Mouse (Mus musculus) cerebellum, adult 11 months (tissue): Measurements from ENCODE around the gene Lig3.
A peak's percentile ranks its signal among the peaks of the same experiment; 100 is the strongest.

Experiments
- DNase-seq: peaks from one replicate; pipeline ENCODE4 v3.0.0; 2022

The Lig3 gene

DNA sequence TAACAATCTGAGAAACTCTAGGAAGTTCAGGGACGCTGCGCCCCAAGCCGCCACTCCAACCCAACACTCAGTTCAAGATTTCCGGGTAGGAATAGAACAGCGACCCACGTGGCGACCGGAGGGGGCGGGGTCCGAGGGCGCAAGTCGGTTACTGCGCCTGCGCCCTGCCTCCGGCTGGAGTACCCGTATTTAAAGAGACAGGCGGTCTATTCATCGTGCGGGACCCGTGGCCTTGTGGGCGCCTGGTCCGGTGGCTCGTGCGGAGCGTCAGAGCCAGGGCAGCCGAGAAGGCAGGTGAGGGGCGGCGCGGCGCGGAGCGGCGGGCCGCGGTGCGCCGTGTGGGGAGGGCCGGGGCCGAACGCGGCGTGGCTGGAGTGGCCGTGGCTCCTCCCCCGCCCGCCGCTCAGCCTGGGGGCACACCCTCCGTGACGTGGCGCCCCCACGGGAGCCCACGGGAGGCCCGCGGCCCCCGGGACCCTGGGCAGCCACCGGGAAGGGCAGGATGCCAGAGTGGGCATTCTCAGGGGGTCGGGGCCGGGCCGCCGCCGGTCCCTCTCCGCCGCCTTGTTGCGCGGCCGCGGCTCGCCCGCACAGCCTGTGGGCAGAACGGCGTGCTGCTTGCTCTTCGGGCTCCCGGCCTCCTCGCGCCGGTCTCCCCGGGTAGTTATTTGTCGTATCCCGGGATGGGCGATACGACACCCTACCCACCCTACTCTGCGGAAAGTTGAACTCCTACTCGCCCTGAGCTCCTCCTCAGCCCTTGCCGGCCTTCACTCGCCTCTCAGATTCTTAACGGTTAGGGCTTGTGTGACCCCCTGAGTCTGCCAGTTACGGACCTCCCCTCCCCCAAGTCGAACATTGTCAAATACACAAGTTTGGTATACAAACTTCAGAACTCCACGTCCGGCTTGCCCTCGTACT, at the start of gene Lig3:
Lig3 (plus strand) TSS at position 126 of the 921 bp plus-strand sequence.
- peak; percentile 94 for DNase-seq

DNA sequence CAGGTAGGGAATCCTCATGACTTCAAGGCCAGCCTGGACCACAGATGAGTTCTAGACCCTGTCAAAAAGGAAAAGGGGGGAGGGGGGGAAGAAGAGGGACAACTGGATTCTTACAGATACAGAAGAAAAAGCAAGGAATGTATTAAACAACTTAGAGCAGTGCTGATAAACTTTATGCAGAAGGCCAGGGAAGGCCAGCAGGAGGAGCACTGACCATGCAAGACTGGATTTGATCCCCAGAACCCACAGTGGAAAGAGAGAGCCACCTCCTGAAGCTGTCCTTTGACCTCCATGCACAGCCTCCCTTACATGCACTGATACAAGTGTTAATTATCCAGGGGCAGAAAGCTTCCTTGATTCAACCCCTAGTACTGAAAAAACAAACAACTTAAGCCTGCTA, 46.7 kb upstream of the Lig3 start:
- DNase-seq = no peak

DNA sequence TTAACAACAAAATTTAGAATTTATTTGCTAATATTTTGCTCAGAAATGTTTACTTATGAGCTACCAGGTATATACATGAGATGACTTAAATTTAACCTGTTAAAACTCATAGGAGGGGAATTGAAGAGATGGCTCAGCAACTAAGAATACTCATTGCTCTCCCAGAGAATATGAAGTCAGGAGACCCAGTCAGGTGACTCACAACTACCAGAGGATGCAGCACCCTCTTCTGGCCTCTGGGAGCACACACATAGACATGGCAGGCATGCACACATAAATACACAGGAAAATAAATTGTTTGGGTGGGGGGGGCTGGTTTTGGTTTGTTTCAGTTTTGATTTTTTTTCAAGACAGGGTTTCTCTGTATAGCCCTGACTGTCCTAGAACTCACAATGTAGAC, 41.9 kb upstream of the Lig3 start:
- DNase-seq = no peak

DNA sequence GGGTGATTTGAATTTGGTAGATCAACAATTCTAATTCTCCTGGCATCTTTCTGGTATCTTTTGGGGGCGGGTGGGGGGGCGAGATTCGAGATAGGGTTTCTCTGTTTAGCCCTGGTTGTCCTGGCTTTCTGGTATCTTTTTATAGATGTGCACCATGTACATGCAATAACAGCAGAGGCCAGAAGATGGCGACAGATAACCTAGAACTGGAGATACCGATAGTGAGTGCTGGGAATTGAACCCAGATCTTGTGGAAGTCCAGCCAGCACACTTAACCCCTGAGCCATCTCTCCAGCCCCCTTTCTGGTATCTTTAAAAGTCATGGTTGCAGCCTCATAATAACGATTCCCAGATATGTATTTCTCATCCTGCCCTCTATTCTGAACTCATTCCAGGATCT, 34.8 kb upstream of the Lig3 start:
- no peak for DNase-seq

DNA sequence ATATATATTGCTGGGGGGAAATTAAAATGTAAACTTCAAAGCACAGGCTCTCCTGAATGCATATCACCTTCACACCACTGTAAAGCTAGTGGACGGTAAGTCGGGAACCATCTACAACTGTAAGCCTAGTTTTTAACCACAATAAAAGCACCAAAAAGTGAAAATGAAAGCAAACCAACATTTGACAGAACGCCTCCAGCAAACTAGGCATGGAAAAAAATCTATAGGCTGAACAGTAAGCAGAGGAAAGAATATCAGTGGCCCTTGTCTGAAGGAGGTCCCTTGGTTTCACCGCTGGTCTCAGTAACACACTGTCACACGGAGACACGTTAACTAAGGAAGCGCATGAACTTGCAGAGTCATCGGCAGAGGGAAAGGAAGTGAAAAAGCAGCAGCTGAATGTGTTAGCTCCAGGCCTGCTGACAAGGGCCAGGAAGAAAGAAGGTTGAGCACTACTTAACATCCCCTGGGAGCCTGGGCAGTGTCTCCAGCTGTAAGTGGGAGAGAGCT, 34.0 kb upstream of the Lig3 start:
- DNase-seq = no peak

DNA sequence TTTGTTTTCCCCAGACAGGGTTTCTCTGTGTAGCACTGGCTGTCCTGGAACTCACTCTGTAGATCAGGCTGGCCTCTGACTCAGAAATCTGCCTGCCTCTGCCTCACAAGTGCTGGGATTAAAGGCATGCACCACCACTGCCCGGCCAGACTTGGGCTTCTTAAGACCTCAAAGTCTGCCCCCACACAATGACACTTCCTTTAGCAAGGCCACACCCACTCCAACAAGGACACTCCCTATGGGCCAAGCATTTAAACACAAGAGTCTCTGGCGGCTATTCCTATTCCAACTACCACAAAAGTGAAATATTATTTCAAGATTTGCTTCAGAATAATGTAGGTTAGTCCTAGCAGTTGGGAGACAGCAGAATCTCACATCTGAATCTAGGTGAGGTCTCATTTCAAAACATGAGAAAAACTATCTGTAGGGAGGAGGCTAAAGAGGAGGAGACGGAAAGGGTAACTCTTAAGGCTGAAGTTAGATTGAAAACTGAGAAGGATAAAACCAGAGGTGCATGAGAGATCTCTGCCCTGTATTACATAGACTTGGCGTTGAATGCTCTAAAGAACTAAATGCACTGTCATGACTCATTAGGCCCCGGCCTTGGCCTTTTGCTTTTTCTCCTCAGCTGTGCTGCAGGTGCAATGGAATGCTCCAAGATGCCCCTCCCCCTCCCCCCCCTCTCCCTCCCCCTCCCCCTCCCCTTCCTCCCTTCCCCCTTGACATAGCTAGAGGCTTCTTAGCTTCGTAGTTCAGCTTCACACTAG, 28.4 kb upstream of the Lig3 start:
- no peak for DNase-seq

DNA sequence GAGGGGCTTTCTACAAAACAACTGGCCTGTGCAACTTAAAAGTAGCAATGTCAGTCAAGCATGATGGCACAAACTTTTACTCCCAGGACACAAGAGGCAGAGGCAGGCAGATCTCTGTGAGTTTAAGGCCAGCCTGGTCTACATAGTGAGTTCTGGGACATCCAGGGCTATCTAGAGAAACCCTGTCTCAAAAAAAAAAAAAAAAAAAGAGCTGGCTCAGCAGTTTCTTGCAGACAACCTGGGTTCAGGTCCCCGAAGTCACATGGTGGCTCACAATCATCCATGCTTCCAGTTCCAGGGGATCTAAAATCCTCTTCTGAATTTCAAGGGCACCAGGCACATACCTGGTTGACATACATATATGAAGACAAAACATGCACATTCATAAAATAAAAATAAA, 25.0 kb upstream of the Lig3 start:
- no peak for DNase-seq

DNA sequence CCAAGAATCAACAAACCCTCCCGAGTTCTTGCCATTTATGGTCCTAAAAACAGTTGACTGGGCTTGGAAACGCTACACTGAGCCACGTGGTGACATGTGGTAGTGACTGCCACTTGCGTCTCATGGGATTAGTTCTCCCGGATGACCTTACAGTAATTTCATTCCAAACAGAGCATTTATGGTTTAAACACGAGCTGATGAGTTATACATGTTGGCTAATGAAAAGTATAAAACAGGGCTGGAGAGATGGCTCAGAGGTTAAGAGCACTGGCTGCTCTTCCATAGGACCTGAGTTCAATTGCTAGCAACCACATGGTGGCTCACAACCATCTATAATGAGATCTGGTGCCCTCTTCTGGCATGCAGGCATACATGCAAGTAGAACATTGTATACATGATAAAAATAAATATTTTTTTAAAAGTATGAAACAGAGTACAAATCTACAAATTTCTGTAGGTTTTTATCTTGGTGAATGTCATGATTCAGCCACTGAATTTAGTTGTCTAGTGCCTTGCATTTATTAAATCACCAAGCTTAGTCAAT, 18.6 kb upstream of the Lig3 start:
- DNase-seq = no peak

DNA sequence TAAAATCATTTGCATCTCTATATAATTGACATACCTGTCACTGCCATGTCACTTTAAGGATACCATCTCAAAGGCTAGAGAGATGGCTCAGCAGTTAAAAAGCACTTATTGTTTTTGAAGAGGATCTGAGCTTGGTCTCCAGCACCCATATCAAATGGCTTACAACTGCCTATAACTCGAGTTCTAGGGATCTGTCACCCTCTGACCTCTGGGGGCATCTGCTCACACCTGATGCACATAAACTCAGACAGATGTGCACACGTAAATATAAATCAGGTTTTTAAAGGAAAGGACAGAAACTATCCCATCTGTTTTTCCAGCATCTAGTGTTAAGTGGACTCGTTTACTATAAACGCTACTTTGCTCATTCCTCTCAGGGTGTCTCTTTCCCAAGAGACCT, 17.6 kb upstream of the Lig3 start:
- no peak for DNase-seq

DNA sequence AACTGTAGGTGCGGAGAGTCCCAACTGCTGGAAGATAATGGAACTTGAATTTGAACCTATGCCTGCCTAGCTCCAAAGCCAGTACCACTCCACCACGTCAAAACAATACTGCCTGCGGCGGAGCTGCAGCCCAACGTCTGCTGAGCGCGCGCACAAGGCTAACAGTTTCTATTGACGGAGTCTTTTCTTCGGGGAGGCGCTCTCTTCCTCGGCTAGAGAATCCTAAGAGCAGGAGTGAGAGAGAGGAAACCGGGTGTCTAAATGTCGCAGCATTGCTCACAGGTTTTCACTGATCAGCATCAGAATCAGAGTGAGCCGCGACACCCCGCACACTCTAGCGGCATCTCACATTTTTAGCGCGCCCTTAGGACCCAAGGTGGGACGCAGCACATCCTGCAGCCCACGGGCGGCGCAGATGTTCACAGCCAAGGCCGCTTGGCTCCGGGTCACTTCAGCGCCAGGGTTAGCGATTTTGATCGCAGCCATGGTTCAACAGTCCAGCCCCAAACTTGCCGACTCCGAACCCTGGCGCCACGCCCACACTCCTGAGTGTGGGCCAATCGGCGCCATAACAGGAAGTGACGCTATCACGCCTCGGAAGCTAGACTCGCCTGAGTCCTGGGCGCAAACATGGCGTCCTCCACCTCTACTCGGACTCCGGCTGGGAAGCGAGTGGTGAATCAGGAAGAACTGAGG, 17.0 kb upstream of the Lig3 start, which contains the start of the genes Cct6b and Zfp830:
Cct6b (minus strand) TSS at position 580 of the 696 bp plus-strand sequence.
Zfp830 (plus strand) TSS at position 604 of the 696 bp plus-strand sequence.
- DNase-seq = peak; percentile 90

DNA sequence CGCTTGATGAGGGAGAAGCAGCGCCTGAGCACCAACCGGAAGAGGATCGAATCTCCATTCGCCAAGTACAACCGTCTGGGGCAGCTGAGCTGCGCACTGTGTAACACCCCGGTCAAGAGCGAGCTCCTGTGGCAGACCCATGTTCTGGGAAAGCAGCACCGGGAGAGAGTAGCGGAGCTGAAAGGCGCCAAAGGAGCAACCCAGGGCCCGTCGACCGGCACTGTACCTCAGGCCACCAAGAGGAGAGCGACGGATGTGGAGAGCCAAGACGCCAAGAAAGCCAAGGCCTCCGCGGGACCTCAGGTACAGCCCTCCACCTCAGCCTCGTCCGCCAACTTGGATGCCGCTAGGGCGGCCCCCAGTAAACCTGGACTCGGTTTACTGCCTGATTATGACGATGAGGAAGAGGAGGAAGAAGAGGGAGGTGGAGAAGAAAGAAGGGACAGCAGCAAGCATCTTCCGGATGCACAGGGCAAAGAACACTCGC, 16.4 kb upstream of the Lig3 start:
- no peak for DNase-seq

DNA sequence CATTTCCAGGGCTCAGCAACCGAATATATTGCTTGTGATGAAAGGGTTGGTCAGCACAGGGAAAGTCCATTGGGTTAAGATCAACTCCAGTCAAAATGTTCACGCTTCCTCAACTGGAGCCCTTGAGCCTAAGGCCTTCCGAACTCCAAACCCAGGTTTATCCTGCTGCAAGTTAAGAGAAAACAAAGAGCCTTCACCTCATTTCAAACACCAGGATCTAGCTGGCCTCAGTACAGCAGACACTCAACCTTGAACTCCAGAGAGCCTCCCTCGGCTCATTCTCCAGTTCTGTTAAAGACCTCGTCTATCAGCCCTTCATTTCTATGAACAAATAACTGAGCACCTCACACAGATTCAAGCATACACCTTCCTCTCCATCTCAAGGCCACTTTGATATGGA, 774 bp upstream of the Lig3 start:
- no peak for DNase-seq

DNA sequence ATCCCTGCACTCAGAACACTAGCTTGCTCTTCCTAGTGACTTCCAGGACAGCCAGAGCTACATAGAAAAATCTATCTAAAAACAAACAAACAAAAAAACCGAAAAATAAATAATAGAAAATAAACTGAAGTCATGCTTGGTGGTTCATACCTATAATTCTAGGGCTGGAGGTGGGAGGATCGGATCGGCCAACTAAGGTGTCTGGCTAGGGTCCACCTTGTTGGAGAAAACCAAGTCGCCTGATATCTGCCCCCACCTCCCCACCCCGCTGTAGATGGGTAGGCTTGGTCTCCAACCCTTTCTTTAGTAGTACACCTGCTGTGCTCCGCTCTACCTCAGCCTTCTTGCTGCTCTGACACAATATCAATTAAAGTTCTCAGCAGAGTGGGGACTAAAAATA, 1.3 kb downstream of the Lig3 start:
- no peak for DNase-seq

DNA sequence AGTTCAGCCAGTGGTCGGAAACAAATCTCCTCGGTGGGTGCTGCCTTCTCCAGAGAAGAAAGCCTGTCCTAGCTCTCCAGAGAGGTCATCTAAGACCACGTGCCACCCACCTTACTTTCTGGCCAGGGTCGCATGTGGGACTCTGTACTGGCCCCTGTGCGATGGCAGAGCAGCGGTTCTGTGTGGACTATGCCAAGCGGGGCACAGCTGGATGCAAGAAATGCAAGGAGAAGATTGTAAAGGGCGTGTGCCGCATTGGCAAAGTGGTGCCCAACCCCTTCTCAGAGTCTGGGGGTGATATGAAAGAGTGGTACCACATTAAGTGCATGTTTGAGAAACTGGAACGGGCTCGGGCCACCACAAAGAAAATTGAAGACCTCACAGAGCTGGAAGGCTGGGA, 2.5 kb downstream of the Lig3 start:
- DNase-seq = no peak

DNA sequence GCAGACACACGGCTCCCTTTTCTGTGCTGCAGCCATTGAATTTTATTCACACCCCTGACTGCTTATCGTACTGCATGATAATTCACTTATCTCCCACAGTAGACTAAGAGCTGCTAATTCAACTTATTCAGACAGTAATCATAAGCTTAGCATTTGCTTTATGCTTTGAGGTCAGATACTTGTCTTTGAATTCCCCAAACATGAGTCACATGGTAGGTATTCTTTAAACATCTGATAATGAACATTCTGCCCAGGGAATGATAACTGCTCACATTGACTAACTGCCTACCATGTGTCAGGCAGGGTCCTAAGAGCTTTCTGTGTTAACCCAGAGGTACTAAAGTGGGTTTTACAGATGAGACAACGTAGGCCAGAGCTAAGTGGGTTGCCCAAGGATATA, 25.7 kb downstream of the Lig3 start:
- DNase-seq = no peak

DNA sequence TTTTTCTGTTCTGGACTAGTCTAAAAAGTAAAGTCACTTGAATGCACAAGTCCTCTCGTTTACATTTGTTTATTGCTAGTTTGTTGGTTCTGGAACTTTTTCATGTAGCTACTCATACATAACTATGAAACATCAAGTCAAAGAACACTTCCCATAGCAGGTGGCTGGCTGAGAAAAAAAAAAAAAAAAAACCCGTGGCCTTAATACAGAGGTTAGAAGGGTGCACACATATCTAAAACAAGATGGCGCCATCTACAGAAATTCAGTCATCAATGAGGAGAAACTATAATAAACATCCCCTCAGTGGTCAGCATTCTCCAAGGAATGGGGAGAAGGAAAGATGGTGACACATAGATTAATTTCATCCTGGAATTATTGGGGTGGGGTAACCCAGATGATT, 26.5 kb downstream of the Lig3 start:
- DNase-seq = no peak

DNA sequence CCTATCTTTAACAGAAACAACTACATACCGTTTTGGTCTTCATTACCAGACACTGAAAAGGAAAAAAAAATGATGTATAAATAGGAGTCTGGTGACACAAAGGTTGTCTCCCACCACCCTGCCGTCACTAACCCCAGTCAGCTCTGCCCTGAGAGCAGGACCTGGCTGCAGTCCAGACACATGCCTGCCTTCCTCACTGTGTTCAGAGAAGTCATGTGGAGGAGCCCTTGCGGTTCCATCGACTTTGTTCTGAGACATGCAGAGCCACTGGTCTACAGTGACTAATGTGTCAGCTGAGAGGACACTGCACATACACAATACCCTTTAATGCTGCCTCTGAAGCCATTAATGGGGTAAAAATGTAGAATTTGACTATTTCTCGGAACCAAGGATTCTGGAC, 27.6 kb downstream of the Lig3 start:
- no peak for DNase-seq

DNA sequence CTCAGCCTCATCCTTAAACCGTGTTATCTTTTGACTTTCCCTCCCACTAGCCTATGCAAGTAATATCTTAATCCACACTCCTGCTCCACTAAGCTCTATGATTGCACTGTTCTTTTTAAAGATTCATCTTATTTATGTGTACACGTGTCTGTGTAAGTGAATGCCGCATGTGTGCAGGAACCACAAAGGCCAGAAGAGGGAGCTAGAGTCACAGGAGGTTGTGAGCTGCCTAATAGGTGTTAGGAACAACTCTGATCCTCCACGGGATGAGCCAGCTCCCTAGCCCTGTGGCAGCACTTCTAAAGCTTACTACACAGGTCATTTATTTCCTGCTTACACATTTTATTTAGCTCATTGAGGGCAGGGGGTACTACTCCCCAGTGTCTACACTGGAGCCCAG, 38.4 kb downstream of the Lig3 start:
- DNase-seq = no peak

DNA sequence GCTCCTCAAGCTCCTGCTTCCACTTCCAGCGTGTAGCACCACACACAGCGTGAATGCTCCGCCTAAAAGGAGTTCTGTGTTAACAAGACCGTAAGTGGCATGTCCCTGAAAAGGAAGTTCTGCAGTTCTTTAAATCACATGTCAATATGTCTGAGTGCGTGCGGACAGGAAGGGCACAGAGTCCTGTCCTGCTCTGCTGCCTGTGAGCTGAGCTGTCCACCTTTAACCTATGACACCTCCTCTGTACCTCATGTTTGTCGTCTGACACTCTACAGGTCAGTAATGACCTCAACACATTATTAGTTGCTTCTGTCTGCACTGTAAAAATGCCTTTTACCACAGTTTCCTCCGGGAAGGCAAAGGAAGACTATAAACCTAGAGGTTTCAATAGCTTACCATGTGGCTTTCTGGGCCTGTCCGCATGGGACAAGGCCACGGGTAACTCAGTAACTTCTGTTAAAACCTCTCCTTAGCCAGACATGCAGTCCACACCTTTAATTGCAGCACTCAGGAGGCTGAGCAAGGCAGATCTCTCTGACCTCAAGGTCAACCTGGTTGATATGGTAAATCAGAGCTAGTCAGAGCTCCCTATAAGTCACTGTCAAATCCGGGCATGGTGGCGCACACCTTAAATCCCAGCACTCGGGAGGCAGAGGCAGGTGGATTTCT, 40.0 kb downstream of the Lig3 start:
- no peak for DNase-seq

DNA sequence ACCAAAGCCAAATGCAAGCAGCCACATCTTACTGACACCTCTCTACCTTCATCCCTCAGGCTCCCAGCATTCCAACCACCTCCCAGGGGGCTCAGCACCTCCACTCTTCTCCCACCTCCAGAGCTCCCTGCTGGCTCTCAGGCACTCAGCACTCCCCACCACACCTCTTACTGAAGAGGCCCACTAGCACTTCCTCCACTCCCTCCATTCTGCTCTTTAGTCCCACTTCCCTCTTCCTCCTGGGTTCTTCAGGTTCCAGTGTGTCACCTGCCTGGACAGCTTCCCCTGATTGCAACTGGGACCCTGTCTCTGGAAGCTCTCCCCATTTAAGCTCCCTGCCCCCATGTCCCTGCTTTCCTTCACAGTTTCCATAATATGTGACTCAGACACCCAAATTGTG, 45.9 kb downstream of the Lig3 start:
- DNase-seq = no peak

DNA sequence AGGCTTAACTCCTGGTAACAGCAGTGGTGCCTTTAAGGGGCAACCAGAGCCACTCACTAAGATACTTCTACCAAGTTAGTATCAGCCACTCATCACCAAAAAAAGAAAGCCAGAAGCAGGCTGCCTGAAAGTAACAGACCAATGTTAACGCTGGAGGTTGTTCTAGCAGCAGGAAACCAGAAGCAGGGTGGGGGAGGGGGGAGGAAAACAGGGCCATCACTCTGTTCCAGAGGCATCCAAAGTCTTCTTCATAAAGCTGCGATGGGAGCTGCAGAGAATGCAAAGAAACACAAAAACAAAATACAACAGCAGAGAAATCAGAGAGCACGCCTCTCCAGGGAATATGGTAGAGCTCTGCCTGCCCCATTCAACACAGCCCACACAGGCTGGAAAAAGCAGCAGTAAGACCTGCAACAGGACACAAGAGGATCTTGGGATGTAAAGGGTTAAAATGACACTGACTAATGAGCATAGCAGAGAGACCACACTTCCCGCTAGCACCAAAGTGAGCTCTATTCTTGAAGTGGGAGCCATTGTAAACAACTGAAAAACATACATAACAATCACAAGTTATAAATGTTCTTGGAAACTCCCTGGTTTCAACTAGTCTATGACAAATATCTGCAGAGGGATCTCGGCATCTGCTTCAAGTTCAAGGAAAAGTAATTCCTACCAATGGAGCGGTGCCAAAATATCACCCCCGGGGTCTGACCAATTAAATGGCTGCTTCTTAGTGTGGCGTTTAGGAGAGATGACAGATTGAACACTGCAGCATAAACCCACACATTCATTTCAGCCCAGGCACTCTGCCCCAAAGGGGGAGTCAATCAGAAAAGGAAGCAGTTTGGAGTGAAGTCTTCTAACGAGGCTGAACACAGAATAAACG, 50.3 kb downstream of the Lig3 start:
- no peak for DNase-seq
